Mouse (Mus musculus): ENCODE results near the gene Gm45261.

Gm45261 gene

DNA sequence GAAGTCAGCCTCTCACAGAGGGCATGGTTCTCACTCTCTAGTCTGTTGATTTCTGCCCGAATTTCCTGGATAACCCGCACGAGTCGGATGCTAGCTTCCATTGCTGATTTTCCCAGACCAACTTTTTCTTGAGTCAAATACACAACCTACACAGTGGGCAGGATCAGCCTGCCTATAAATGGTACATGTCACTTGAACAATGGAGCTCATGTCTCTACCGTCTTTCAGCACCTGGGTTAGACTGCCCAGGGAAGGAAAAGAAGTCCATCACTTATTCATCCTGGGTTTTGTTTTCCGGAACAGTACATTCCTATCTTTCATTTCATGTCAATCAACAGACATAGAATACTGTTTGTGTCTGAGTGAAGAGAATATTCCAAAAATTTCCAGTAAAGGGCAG lies at the start of gene Gm45261:
Gm45261 (minus strand) TSS at position 101 of the 400 bp plus-strand sequence.
- DNase-seq (ENCODE audit: low read depth, low spot score) = no peak

DNA sequence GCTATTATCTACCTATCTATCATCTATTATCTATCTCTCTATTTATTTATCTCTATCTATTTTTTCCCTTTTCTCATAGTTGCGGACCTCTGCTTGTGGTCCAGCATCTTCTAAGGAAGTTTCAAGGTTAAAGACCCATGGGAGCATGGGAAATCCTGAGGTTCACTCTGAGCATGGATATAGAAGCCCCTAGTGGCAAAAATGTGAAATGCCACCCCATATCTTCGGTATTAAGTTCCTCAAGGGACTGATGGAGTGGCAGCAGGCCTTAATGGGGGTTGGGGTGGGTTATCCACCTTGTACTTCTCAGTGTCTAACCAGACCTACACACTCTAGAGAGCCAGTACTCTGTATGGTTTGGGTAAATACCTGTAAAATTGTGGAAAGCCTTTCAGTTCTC lies 43.5 kb upstream of the Gm45261 start:
- no peak for DNase-seq (ENCODE audit: low read depth, low spot score)

DNA sequence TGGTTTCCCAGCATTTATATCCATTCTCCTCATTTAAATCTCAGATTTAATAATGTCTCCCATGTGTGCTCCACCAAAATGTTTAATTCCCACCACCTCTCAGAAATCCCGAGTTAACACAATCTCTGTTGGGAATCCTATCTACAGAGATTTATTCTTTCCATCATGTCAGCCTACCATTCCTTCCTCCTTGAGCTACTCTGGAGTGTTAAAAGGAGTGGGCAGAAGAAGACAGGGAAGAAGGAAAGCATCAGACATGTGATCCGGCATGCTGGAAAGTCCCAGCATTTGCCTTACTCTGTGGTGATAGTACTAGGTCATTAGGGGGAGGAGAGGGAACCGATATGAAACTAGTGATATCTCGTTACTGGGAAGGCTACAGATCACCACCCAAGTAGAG lies 42.8 kb upstream of the Gm45261 start:
- DNase-seq (ENCODE audit: low read depth, low spot score) = no peak

DNA sequence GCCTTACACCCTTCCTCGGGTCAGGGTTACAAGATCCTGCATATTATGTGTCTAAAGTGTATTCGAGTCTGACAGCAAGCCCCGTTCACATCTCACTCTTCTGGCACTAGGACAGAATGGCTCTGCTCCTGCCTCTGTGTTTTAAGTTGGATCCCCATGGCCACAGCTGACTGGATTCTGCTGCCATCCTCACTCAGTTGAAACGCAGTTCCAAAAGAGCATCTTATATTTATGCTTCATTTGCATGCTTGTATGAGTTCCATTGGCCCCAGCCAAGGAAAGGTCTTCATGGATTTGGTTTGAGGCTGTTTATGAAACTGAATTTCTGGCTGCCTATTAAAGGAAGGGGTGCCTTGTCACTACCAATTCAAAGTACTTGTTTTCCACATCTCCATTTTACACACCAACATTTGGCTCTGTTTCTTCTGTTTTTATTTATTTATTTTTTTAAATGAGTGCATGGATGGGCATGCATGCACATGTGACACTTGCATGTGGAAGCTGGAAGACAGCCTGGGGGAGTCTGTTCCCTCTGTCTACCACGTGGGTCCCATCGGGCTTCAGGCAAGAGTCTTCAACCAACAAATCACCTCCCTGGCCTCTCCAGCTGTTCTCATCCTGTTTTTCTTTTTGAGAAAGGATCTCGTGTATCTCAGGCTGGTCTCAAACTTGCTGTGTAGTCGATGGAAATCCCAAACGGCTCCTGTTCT lies 41.4 kb upstream of the Gm45261 start:
- DNase-seq (ENCODE audit: low read depth, low spot score) = no peak

DNA sequence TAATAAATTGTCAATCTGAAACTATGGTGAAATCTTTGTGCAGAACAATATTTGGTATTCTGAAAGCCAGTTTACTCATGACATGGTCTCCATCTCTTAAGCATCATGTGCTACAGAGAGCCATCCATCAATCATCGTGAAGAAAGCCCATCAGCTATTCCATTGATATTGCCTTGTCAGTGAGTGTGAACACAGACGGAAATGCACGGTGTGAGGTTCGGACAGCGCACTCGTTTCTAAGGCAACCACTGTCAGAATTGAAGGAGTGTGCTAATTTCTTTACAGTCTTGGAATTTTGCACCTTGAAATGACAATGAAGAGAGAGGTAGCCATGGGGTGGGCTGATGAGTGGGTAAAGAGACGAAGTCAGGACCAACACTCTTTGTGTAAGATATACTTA lies 38.0 kb upstream of the Gm45261 start:
- no peak for DNase-seq (ENCODE audit: low read depth, low spot score)

DNA sequence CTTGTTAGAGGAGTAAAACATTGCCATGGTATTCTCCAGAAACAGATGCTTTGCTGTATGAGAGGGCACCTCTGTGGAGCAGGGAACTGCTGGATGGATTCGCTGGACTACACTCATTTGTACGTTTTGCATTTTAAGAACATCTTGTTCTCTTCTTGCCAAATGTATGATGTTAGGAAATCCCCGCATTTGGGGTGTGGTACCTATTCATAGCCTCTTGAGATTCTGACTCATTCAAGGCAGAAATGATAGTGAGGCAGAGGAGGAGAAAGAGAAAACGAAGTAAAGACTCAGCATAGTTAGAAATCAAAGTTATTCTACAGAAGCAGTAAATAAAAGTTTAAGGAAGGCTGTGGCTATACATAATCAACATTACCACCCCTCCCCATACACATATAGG lies 35.1 kb upstream of the Gm45261 start:
- DNase-seq (ENCODE audit: low read depth, low spot score) = no peak

DNA sequence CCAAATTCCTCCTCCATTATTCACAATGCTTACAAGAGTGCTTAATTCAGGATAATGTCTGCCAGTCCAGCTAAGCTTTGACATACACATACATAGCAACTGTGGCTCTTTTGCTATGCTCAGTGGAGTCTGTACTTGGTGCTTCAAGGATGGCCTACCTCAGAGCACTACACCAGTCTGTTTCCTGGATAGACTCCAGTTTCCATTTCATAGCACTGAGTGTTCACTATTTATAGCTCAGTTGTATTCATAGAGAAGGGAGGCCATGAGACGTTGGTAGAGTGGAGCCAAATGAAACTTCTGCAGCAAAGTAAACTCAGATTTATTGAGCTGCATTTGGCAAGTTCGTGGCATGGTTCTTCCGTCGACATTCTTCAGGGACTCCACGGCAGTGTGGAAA lies 22.2 kb upstream of the Gm45261 start:
- DNase-seq (ENCODE audit: low read depth, low spot score) = no peak

DNA sequence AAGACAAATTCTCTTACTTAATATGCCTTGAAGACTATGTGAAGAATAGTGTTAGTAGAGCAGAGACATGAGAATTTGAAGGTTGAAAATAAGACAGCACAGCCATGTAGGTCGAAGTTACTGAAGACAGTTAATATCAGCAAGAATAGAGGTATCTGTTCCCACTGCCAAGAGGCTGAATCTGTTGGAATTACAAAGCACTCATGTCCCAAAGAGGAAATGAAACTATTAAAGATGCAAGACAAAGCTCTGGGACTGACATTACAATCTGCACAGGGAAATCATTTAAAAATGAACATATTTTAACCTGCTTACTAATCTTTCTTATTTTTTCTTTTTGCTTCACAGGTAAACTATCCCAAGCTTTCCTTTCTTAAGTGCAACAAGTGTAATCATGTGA lies 13.7 kb upstream of the Gm45261 start:
- DNase-seq (ENCODE audit: low read depth, low spot score) = no peak

DNA sequence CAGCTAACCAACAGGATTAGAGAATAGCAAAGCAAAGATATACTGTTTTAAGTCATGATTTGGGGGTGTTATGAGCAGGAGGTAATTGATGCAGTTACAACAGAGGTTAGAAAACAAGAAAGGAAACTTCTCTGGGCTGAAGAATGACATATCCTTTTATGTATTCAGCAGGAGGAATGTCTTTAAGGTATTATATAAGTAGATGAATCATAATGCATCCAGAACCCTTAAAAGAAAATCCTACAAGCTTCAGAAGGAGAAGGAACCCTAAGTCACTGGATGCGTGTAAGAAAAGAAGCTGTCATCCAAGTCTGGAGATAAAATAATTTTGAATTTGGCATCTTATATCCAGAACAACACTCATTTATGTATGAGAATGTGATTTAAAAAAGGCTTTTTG lies 11.1 kb upstream of the Gm45261 start:
- DNase-seq (ENCODE audit: low read depth, low spot score) = no peak

DNA sequence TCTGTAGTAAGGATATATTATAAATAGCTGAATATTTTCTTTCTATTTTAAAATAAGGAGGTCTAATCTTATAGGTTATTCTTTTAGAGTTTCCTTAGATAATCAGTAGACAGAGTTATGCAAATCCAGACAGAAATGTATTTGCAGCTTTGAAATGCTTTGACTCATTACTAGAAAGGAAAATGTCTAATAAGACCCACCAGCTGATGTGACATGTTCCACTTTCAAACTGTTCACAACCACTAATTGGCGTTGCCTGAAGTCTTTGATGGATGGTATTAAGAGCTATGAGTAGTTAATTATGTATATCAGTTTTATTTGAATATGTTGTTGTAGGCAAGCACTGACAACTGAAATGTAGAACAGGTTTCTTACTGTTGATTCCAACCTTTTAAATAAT lies 1.3 kb downstream of the Gm45261 start:
- no peak for DNase-seq (ENCODE audit: low read depth, low spot score)

DNA sequence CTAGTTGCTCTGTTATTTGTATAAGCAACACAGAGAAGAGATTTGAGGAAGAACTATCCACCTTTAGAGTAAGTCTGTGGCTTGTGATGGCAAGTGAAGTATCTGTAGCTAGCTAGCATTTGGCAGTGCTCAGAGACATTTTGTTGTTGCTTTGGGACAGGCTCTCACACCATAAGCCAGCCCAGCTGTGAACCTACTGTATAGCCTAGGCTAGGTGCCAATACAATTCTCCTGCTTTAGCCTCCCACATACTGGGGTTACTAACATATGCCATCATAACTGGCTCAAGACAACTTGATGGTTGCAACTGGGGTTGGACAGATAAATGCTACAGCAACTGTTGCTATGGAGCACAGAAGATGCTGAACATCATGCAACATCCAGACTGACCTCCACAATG lies 1.8 kb downstream of the Gm45261 start:
- no peak for DNase-seq (ENCODE audit: low read depth, low spot score)

DNA sequence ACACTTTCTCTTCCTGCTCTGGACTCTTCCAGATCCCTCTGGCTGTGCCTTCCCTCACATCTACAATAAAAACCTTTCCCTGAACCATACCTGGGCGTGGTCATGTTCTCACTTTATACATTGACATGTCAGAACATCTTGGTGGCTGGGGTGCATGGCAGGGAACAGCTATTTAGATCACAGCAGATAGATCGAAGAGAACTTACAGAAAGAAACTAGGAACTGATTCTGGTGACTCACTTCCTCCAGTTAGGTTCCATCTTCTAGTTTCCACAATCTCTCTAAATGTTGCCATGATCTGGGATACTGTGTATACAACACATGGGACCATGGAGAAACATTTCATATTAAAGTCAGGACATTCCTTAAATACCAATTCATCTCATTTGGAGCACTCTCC lies 7.3 kb downstream of the Gm45261 start:
- DNase-seq (ENCODE audit: low read depth, low spot score) = no peak

DNA sequence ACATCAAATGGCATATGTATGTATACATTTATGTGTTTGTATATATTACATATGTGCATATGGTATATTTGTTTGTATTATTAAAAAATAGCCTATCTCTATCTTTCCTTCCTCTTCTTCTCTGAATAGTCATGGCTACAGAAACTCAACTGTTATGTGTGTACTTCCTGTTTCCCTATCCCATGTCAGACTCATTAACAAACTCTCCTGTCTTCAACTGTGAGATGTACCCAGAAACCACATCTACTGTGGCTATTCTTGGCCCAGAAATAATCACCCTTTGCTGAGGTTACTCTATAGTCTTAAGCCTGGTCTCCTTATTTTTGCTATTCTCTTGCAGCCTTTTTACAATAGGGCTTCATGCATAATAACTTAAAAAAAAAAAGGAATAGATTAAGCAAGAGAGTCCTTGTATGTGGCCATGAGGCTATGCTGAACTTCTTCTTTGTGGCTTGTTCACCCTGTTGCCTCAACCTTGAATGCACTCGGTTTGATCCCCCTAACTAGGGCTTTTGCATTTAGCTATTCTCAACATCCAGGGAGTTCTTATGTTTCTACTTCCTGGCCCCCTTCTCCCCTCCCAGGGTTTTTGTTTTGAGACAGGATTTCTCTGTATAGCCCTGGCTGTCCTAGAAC lies 9.2 kb downstream of the Gm45261 start:
- no peak for DNase-seq (ENCODE audit: low read depth, low spot score)

DNA sequence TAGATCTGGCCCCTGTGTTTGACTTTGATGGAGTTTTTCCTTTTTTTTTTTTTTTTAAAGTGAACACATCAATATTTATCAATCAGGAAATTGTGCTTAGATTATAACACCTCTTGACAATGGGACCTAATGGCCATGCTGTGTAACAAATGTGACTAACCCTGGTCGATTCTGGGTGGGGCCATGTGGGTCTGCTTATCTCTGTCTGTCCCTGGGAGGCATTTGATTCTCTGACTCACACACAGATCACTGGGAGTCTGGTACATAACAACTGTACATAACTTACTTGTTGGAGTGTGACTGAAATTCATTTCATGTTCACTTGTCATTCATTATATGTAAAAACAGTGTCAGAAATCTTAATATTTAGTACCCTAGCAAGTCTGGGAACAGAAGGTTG lies 13.7 kb downstream of the Gm45261 start:
- DNase-seq (ENCODE audit: low read depth, low spot score) = no peak

DNA sequence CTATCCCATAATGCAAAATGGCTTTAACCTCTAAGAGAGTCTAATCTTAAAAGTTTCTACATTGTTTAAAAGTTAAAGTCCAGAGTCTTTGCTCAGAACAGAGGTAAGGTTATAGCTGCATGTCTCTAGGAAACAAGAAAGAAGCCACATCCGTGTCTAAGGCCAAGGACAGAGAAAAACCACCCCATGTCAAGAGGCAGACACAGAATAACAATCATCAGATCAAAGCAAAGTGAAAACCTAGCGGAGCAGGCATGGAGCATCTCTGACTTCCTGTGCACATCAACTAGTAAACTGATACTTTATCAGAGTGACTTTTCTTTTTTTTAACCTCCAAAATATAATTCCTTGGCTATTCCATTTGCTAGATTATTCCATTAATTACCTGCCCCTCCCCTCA lies 20.3 kb downstream of the Gm45261 start:
- no peak for DNase-seq (ENCODE audit: low read depth, low spot score)

DNA sequence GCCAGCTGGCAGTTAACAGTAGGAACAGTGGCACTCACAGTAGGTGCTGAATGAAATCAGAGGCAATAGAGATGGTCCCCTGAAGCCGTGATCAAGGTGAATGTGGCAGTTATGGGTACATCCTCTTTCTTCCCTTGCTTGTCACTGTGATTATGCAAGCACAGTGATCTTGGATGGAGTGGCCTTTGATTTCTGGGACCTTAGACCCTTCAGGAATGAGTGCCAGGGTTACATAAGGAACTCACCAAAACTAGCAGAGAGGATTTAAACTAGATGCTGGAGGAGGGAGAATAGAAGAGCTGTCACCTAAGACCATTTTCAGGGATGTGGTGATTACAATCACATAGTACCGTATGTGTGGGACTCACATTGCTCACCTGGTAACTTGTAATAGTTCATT lies 22.7 kb downstream of the Gm45261 start:
- no peak for DNase-seq (ENCODE audit: low read depth, low spot score)

DNA sequence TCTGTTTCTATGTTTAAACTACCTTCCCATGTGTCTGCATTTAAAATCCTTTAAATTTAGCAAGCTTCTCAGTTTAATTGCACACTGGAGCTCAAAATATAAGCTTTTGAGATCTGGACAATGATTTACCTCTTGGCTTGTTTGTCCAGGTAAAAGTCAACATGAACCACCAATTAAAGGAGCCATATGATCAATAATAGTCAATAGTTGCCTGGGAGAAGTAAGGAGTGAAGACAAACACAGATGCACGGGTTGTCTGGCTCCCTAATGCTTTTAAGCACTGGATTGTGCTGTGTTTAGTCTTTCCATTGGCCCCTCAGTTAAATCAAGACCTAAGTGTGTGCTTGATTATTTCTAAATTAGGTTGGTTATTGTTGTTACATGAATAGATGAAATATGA lies 33.3 kb downstream of the Gm45261 start:
- DNase-seq (ENCODE audit: low read depth, low spot score) = no peak

DNA sequence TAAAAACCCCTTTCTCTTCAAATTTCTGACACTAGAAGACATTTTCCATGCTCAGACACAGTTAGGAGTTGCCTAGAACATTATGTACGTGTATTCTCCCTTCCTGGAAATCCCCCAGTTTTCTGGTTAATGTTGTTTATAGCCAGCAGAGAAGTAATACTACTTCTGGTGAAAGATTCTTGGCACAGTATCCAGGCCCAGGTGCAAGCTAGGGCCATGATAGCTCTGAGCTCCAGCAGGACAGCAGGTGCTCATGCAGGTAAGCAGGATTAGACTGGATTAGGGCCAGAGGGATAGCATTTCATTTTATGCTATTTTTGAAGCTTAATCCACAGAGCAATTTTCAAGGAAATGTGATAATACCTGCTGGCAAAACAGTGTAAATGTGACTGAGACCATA lies 33.8 kb downstream of the Gm45261 start:
- DNase-seq (ENCODE audit: low read depth, low spot score) = no peak

DNA sequence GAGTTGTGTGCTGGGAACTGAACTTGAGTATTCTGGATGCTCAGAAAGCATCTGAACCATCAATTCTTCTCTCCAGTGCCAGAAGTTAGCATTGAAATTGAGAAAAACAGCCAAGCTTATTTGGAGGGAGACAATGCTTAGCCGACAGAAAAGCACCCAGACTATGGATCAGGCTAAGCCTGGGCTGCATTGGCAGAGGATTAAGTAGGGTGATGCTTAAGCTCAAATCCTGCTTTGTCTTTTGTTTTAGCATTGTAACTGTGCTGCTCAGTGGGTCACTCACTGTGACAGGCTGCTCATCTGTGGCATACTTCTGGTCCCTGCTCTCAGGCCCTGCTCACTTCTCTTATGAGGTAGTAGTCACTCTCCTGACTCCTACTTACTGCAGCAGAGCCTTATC lies 36.6 kb downstream of the Gm45261 start:
- no peak for DNase-seq (ENCODE audit: low read depth, low spot score)

DNA sequence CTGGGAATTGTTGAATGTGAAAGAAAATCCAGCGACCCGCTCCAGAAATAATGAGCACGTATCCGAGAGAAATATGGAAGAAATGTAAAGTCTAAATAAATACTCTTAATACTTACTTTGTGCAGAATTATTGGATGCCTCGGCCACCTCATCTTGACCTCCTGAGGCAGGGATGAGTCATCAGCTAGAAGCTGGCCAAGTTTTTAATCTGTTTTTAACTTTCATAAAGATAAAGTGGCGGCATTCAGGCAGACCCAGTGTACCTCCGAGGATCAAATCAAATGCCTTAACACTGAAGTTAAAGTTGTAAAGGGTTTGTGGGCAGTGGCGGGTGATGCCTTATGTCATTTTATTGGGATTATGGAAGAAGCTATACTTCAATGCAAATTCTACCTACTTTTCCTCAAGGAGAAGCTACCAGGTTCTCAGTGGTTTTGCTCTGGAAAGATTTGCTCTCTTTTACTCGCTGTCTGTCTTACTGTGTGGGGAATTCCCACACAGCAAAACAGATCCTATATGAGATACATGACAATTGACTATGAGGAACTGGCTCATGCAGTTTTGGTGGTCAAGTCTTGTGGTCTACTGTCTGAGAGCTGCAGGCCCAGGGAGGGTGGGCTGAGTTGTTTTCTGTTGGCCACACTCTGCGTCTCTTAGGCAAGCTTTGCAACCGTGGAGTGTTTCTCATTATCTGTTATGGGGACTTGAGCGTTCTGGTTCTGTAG lies 42.8 kb downstream of the Gm45261 start:
- DNase-seq (ENCODE audit: low read depth, low spot score) = no peak

DNA sequence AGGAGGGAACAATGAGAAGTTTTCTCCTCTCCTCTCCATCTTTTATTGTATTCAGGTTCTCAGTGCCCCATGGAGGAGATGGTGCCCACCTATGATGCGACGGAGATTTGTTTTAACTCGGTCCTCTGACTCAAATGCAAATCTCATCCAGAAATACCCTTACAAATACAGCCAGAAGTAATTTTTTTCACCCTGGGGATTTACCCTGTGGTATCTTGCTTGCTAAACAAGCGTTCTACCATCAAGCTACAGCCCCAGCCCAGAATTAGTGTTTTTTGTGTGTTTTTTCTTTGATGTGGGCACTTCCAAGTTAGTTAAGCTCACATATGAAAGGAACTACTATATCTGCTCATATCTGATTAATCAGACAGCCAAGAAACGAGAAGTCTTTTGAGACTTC lies 44.9 kb downstream of the Gm45261 start:
- DNase-seq (ENCODE audit: low read depth, low spot score) = no peak

DNA sequence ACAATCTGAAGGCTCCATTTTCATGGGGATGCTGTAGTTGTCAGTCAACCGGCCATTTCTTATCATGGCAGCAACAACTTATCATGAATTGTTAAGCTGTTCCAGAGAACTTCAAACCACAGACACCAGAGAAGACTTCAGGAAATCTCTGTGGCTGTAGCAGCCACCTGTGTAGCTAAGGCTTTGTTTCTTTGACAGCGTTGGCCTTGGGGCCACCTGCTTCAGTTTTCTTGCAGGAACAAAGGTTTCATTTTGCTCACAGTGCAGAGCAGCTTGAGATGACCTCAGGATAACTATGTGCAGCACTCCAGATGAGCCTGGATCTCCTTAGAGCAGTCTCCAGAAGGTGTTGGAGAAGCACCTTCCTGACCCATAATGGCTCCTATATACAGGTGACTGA lies 48.7 kb downstream of the Gm45261 start:
- DNase-seq (ENCODE audit: low read depth, low spot score) = no peak
